Mouse (Mus musculus) midbrain, embryonic 13.5 days (tissue): ENCODE measurements at regions not wholly inside any gene's neighbourhood (a gene's known extent, or its start where the extent isn't known, plus 50 kb on each side); places are given as distances from the start of the nearest gene placed in this dataset.
"Not testable (repeated sequence)": the region's sequence is repeated elsewhere in the genome, so short reads cannot be mapped to it uniquely, and the experiment has no call there.

Experiments used
- ATAC-seq: fragments of 200-750 bp; cut with Nextera tagmentation; 2 replicates; pipeline ENCODE4 v1.8.0; 2017; ENCODE audit warnings: mild to moderate bottlenecking, moderate TSS enrichment, moderate library complexity
- H3K27ac ChIP-seq: fragments of 300-500 bp; sonication (generic); 2 replicates; pipeline ENCODE4 v1.5.1; 2015; ENCODE audit warnings: inconsistent platforms, mild to moderate bottlenecking, moderate library complexity
- H3K27me3 ChIP-seq: fragments of 300-500 bp; sonication (generic); 2 replicates; pipeline ENCODE4 v1.6.1; 2015; ENCODE audit warnings: mild to moderate bottlenecking, inconsistent platforms
- H3K36me3 ChIP-seq: fragments of 300-500 bp; sonication (generic); 2 replicates; pipeline ENCODE4 v1.6.1; 2015; ENCODE audit warnings: mild to moderate bottlenecking, inconsistent platforms
- H3K4me1 ChIP-seq: fragments of 300-500 bp; sonication (generic); replicated peaks from 2 replicates; pipeline ENCODE4 v1.6.1; 2015; ENCODE audit warnings: inconsistent platforms
- H3K4me2 ChIP-seq: fragments of 300-500 bp; sonication (generic); replicated peaks from 2 replicates; pipeline ENCODE4 v1.6.1; 2015; ENCODE audit warnings: moderate library complexity, mild to moderate bottlenecking, inconsistent platforms
- H3K4me3 ChIP-seq: fragments of 300-500 bp; sonication (generic); replicated peaks from 2 replicates; pipeline ENCODE4 v1.5.1; 2015; ENCODE audit warnings: mild to moderate bottlenecking, inconsistent platforms
- H3K9ac ChIP-seq: fragments of 300-500 bp; sonication (generic); replicated peaks from 2 replicates; pipeline ENCODE4 v1.6.1; 2015; ENCODE audit warnings: mild to moderate bottlenecking, inconsistent platforms
- H3K9me3 ChIP-seq: fragments of 300-500 bp; sonication (generic); 2 replicates; pipeline ENCODE4 v1.6.1; 2016; ENCODE audit warnings: mild to moderate bottlenecking, inconsistent platforms
- WGBS: fragments of 180-500 bp; shearing (Covaris S2); methylation state at CpG from one replicate; pipeline ENCODE4 v1.1.7; 2015; 5-methylcytosine and 5-hydroxymethylcytosine counted together

- H3K36me3 ChIP-seq: no peaks in the 10 kb centered on the region
- H3K4me3 ChIP-seq: no peak overlapping the region
- no peak overlapping the region for H3K4me2 ChIP-seq
- no peaks in the 10 kb centered on the region for H3K4me1 ChIP-seq
- ATAC-seq: no peak
- H3K9ac ChIP-seq: no peak overlapping the region
- H3K27me3 ChIP-seq: no peaks in the 10 kb centered on the region
- no peak overlapping the region for H3K27ac ChIP-seq
- no peaks in the 10 kb centered on the region for H3K9me3 ChIP-seq
- 72% methylated on average over 2 of the region's 2 CpGs for WGBS
These were observed 987.6 kb upstream of the Gm38303 start for GRCm38 (mm10) chr3:11323101-11323500.

- Histone ChIP-seq H3K9ac (no peak overlapping the region), H3K4me3 (no peak overlapping the region), H3K4me1 (no peaks in the 10 kb centered on the region), H3K9me3 (no peaks in the 10 kb centered on the region), H3K4me2 (no peak overlapping the region), H3K36me3 (no peaks in the 10 kb centered on the region), H3K27ac (no peak overlapping the region), H3K27me3 (no peaks in the 10 kb centered on the region)
- 73% methylated on average over 3 of the region's 3 CpGs for WGBS
- ATAC-seq: no peak
These were observed 957.5 kb upstream of the Gm38303 start for GRCm38 (mm10) chr3:11293001-11293400.

GRCm38 (mm10) chr3:11261052-11261451, 925.6 kb upstream of the Gm38303 start:
- no peak overlapping the region for H3K4me3 ChIP-seq

GRCm38 (mm10) chr3:11213996-11214395, 878.5 kb upstream of the Gm38303 start:
- Histone ChIP-seq H3K27ac (no peak overlapping the region), H3K4me2 (no peak overlapping the region), H3K9me3 (no peaks in the 10 kb centered on the region), H3K36me3 (no peaks in the 10 kb centered on the region), H3K4me1 (0 out of 2 replicates have a peak, but pooled peaks cover 7% of the 10 kb centered on the region), H3K9ac (no peak overlapping the region), H3K27me3 (no peaks in the 10 kb centered on the region), H3K4me3 (no peak overlapping the region)
- WGBS: 87% methylated on average over 2 of the region's 2 CpGs
- ATAC-seq: no peak

More at GRCm38 (mm10) chr3:11261052-11261451, 925.6 kb upstream of the Gm38303 start:
- Histone ChIP-seq H3K36me3 (no peaks in the 10 kb centered on the region), H3K4me2 (no peak overlapping the region), H3K4me1 (no peaks in the 10 kb centered on the region), H3K9me3 (no peaks in the 10 kb centered on the region), H3K9ac (no peak overlapping the region), H3K27me3 (no peaks in the 10 kb centered on the region), H3K27ac (no peak overlapping the region)
- WGBS: 86% methylated on average over 3 of the region's 3 CpGs
- no peak for ATAC-seq

GRCm38 (mm10) chr3:11212921-11213648, 877.6 kb upstream of the Gm38303 start:
- H3K9me3 ChIP-seq, H3K4me3 ChIP-seq, H3K36me3 ChIP-seq, ATAC-seq, H3K27me3 ChIP-seq, H3K4me1 ChIP-seq, H3K9ac ChIP-seq, H3K27ac ChIP-seq: not testable (repeated sequence)
- peak overlapping the region; percentile 19; the same call in 1 of the 2 replicates for H3K4me2 ChIP-seq
- 34% methylated on average over 9 of the region's 9 CpGs for WGBS

- not testable (repeated sequence) for H3K9ac ChIP-seq, H3K4me1 ChIP-seq, ATAC-seq, H3K36me3 ChIP-seq, H3K9me3 ChIP-seq, H3K27ac ChIP-seq, H3K4me3 ChIP-seq, H3K27me3 ChIP-seq
- H3K4me2 ChIP-seq: peak overlapping the region; percentile 19; the same call in 1 of the 2 replicates
- WGBS: 16% methylated on average over 4 of the region's 4 CpGs
These were observed 876.9 kb upstream of the Gm38303 start for GRCm38 (mm10) chr3:11212290-11212912.

- WGBS: 40% methylated on average over 9 of the region's 10 CpGs
- not testable (repeated sequence) for H3K27me3 ChIP-seq, H3K4me1 ChIP-seq, H3K4me2 ChIP-seq, H3K27ac ChIP-seq, H3K9me3 ChIP-seq, H3K36me3 ChIP-seq, H3K4me3 ChIP-seq, H3K9ac ChIP-seq
- ATAC-seq: peak; percentile 71
These were observed 875.7 kb upstream of the Gm38303 start for GRCm38 (mm10) chr3:11210920-11211811.

- Histone ChIP-seq H3K9me3 (no peaks in the 10 kb centered on the region), H3K27ac (no peak overlapping the region), H3K4me1 (no peaks in the 10 kb centered on the region), H3K36me3 (no peaks in the 10 kb centered on the region), H3K9ac (no peak overlapping the region), H3K4me2 (no peak overlapping the region), H3K4me3 (no peak overlapping the region), H3K27me3 (no peaks in the 10 kb centered on the region)
- ATAC-seq: no peak
- WGBS: 76% methylated on average over 2 of the region's 2 CpGs
These were observed 838.5 kb upstream of the Gm38303 start for GRCm38 (mm10) chr3:11174002-11174401.

GRCm38 (mm10) chr3:11155350-11155749, 819.9 kb upstream of the Gm38303 start:
- Histone ChIP-seq H3K36me3 (no peaks in the 10 kb centered on the region), H3K9me3 (no peaks in the 10 kb centered on the region), H3K27ac (no peak overlapping the region), H3K4me2 (no peak overlapping the region), H3K4me3 (no peak overlapping the region), H3K4me1 (no peaks in the 10 kb centered on the region), H3K27me3 (no peaks in the 10 kb centered on the region), H3K9ac (no peak overlapping the region)
- ATAC-seq: no peak
- WGBS: 68% methylated on average over 1 of the region's 1 CpGs
